Mouse (Mus musculus): Measurements from ENCODE around the gene Rab7. TPM values are rescaled to one million over a fixed set of nuclear protein-coding genes. Genes with fewer than 3 reads are reported as not detected.
"Not testable (repeated sequence)": the region's sequence is repeated elsewhere in the genome, so short reads cannot be mapped to it uniquely, and the experiment has no call there.

The Rab7 gene
- polyA plus RNA-seq, 1 experiment from 2014 or later, result 251 TPM

DNA sequence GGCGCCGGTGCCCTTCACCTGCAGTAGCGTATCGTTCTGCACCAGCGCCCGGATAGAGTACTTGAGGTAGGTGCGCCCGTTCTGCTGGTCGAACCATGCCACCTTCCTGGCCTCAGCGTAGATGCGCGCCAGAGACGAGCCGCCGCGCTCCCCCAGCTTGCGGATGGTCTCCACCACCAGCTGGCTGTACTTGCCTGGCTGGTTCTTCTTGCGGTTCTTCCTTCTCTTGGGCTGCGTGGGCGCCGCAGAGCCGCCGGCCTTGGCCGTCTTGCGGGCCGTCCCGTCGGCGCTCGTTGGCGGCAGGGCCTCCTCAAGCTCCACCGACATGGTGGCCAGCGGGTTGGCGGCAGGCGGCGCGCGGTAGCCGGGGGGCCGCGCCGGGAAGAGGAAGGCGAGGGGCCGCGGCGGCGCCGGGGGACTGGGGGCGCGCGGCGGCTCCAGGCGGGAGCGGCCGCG, 64.0 kb downstream of the Rab7 start:
- peak; percentile 52 for ATAC-seq (ENCODE audit: low FRiP score)
- peak; percentile 94 for DNase-seq (ENCODE audit: low spot score, missing footprints)
- Histone ChIP-seq H3K9ac (ENCODE audit: low read length) (peak overlapping the region; percentile 93), H3K27ac (ENCODE audit: low read depth, low read length) (peak overlapping the region; percentile 75), H3K9me3 (ENCODE audit: control insufficient read depth, low read length) (no peaks in the 10 kb centered on the region), H3K4me2 (peak overlapping the region; percentile 75), H3K36me3 (ENCODE audit: control insufficient read depth, insufficient read depth, low read length) (peaks cover 5% of the 10 kb centered on the region), H3K4me3 (ENCODE audit: low read depth, low read length) (peak overlapping the region; percentile 82), H3K4me1 (ENCODE audit: control insufficient read depth, insufficient read depth, low read length) (peaks cover 12% of the 10 kb centered on the region), H3K27me3 (ENCODE audit: control insufficient read depth, insufficient read depth, low read length) (no peaks in the 10 kb centered on the region)
- 0% methylated on average over 42 of the region's 56 CpGs for WGBS

DNA sequence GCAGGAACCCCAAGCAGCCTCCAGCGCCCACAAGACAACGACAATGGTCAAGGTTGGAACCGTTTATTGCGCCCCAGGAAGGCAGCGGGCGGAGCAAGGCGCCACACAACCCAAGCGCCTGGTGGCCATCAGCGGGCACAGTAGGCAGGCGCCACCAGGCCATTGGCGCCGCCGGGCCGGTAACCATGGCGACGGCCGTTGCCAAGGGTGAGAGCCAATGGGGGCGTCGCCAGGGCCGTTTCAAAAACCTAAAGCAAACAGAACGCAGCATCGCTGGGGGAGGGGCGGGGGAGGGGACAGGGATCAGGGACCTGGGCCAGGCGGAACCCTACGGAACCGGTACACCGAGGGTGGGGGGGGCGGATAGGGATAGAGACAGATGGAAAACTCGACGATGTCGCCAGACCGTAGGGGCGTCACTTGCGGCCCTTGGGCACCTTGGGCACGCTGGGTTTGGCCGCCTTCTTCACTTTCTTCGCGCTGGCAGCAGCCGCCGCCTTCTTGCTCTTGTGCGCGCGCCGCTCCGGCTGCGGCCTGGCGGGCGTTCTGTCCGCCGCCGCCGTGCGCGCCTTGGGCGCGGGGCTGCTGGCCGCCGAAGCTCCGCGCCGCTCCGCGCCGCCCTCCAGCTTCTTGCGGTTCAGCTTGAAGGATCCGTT, 64.6 kb downstream of the Rab7 start:
- DNase-seq (ENCODE audit: low spot score, missing footprints), result peak; percentile 99
- peak; percentile 89 for ATAC-seq (ENCODE audit: low FRiP score)
- H3K4me3 ChIP-seq (ENCODE audit: low read depth, low read length), result peak overlapping the region; percentile 82
- no peaks in the 10 kb centered on the region for H3K27me3 ChIP-seq (ENCODE audit: control insufficient read depth, insufficient read depth, low read length)
- H3K36me3 ChIP-seq (ENCODE audit: control insufficient read depth, insufficient read depth, low read length), result peaks cover 5% of the 10 kb centered on the region
- peak overlapping the region; percentile 75 for H3K27ac ChIP-seq (ENCODE audit: low read depth, low read length)
- H3K4me1 ChIP-seq (ENCODE audit: control insufficient read depth, insufficient read depth, low read length), result peaks cover 12% of the 10 kb centered on the region
- H3K9me3 ChIP-seq (ENCODE audit: control insufficient read depth, low read length), result no peaks in the 10 kb centered on the region
- peak overlapping the region; percentile 75 for H3K4me2 ChIP-seq
- H3K9ac ChIP-seq (ENCODE audit: low read length), result peak overlapping the region; percentile 93
- 2% methylated on average over 60 of the region's 66 CpGs for WGBS

DNA sequence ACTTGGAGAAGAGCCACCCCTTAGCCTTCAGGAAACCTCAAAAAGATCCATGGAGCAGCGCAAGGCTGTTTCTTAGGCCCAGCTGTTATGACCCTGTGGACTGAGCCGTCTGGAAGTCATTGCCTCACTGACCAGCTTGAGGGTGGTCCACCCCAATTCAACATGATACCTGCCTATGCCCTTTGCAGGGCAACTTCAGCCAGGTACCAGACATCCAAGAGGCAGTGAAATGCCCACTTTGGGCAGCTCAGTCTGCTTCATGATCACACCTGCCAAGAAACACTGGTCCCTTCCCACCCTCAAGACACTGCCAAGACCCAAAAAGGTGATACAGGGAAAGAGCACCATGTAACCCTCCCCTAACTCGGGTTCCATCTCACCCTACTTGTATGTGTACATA, 65.3 kb downstream of the Rab7 start:
- WGBS, result 66% methylated on average over 3 of the region's 3 CpGs
- Histone ChIP-seq H3K4me2 (peak overlapping the region; percentile 75), H3K27me3 (ENCODE audit: control insufficient read depth, insufficient read depth, low read length) (no peaks in the 10 kb centered on the region), H3K4me3 (ENCODE audit: low read depth, low read length) (peak overlapping the region; percentile 82), H3K27ac (ENCODE audit: low read depth, low read length) (peak overlapping the region; percentile 75; the same call in 1 of the 2 replicates), H3K9me3 (ENCODE audit: control insufficient read depth, low read length) (no peaks in the 10 kb centered on the region), H3K9ac (ENCODE audit: low read length) (peak overlapping the region; percentile 93), H3K4me1 (ENCODE audit: control insufficient read depth, insufficient read depth, low read length) (peaks cover 12% of the 10 kb centered on the region), H3K36me3 (ENCODE audit: control insufficient read depth, insufficient read depth, low read length) (peaks cover 3% of the 10 kb centered on the region)
- no peak for ATAC-seq (ENCODE audit: low FRiP score)
- peak; percentile 89 for DNase-seq (ENCODE audit: low spot score, missing footprints)

DNA sequence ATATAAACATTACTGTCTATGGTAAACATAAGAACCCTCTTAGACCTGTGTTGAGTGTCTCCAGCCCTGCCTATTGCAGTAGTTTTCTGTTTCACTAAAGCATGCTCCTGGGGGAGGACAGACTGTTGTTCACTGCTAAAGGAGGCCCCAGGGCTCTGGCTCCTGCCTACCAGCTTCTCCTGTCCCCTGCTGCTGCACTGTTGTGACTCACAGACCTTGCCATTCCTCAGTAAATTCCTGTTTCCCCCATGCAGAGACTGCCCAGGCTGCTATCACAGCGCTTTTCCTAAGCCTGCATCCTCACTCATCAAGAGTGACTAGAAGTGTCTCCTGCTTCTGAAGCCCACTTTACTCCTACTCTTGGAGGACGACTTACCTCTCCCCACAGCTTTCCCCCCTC, 75.0 kb downstream of the Rab7 start:
- WGBS, result 18% methylated on average over 2 of the region's 2 CpGs

DNA sequence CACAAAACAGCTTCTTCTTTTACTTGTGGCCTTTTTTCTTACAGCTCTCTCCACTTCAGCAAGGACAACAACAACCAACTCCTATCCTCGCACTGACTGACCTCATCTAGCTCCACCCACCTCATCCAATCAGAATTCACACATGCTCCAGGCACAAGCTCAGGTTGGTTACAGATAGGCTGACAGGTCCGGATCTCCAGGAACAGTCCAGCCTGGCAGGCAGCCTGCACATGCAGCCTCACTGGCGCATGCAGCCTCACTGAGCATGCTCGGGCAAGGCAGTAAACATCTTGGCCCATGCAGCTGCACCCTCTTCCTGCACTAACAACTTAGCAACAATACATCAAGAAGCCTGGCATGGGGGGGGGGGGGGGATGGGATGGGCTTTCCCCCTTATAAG, 82.6 kb downstream of the Rab7 start:
- WGBS, result 70% methylated on average over 4 of the region's 4 CpGs
- not testable (repeated sequence) for H3K4me1 ChIP-seq (ENCODE audit: control insufficient read depth, insufficient read depth, low read length); H3K27me3 ChIP-seq (ENCODE audit: control insufficient read depth, insufficient read depth, low read length); H3K36me3 ChIP-seq (ENCODE audit: control insufficient read depth, insufficient read depth, low read length); H3K27ac ChIP-seq (ENCODE audit: low read depth, low read length); H3K4me3 ChIP-seq (ENCODE audit: low read depth, low read length); ATAC-seq (ENCODE audit: low FRiP score); H3K9me3 ChIP-seq (ENCODE audit: control insufficient read depth, low read length); H3K9ac ChIP-seq (ENCODE audit: low read length); DNase-seq (ENCODE audit: low spot score, missing footprints); H3K4me2 ChIP-seq

More for the DNA sequence above, 75.0 kb downstream of the Rab7 start:
- Histone ChIP-seq H3K4me2 (no peak overlapping the region), H3K27me3 (ENCODE audit: control insufficient read depth, insufficient read depth, low read length) (no peaks in the 10 kb centered on the region), H3K36me3 (ENCODE audit: control insufficient read depth, insufficient read depth, low read length) (no peaks in the 10 kb centered on the region), H3K27ac (ENCODE audit: low read depth, low read length) (no peak overlapping the region), H3K9ac (ENCODE audit: low read length) (no peak overlapping the region), H3K4me3 (ENCODE audit: low read depth, low read length) (no peak overlapping the region), H3K9me3 (ENCODE audit: control insufficient read depth, low read length) (no peaks in the 10 kb centered on the region), H3K4me1 (ENCODE audit: control insufficient read depth, insufficient read depth, low read length) (no peaks in the 10 kb centered on the region)
- ATAC-seq (ENCODE audit: low FRiP score), result no peak
- DNase-seq (ENCODE audit: low spot score, missing footprints), result no peak

Small RNA genes within 50 kb of the gene (microRNA-seq; reads per million reads assigned to microRNA genes)
- gene Gm47286, result 0.76 reads per million

Other genes starting within 250 kb of the Rab7 start
- gene Rab43, start 233.1 kb downstream of the Rab7 start, polyA plus RNA-seq (2014; fragmentation: Nextera tagmentation; extraction: Ambion mirVana), result 7.7 and 8.0 TPM in 2 replicates
- gene Gm45140, start 209.5 kb downstream of the Rab7 start, polyA plus RNA-seq (2014; fragmentation: Nextera tagmentation; extraction: Ambion mirVana), result 1.9 and 4.0 TPM in 2 replicates
- gene Isy1, start 206.5 kb downstream of the Rab7 start, polyA plus RNA-seq (2014; fragmentation: Nextera tagmentation; extraction: Ambion mirVana), result 66.4 and 71.5 TPM in 2 replicates
- gene Cnbp, start 194.2 kb downstream of the Rab7 start, polyA plus RNA-seq (2014; fragmentation: Nextera tagmentation; extraction: Ambion mirVana), result 1,266 and 1,289 TPM in 2 replicates
- 124 and 132 TPM in 2 replicates for gene Copg1, start 157.5 kb downstream of the Rab7 start, polyA plus RNA-seq (2014; fragmentation: Nextera tagmentation; extraction: Ambion mirVana)
- gene Hmces, start 131.3 kb downstream of the Rab7 start, polyA plus RNA-seq (2014; fragmentation: Nextera tagmentation; extraction: Ambion mirVana), result 42.8 and 47.6 TPM in 2 replicates
- 74.7 and 106 TPM in 2 replicates for gene H1fx, start 63.6 kb downstream of the Rab7 start, polyA plus RNA-seq (2014; fragmentation: Nextera tagmentation; extraction: Ambion mirVana)
- 267 and 272 TPM in 2 replicates for gene Rpn1, start 39.2 kb upstream of the Rab7 start, polyA plus RNA-seq (2014; fragmentation: Nextera tagmentation; extraction: Ambion mirVana)
- 26.6 and 28.6 TPM in 2 replicates for gene Gata2, start 148.6 kb upstream of the Rab7 start, polyA plus RNA-seq (2014; fragmentation: Nextera tagmentation; extraction: Ambion mirVana)
- not detected in 2 replicates for gene Dnajb8, start 177.0 kb upstream of the Rab7 start, polyA plus RNA-seq (2014; fragmentation: Nextera tagmentation; extraction: Ambion mirVana)

Data from midbrain, embryonic 11.5 days (tissue).